Mouse (Mus musculus): ENCODE measurements at regions not wholly inside any gene's neighbourhood (a gene's known extent, or its start where the extent isn't known, plus 50 kb on each side); places are given as distances from the start of the nearest gene placed in this dataset.

GRCm38 (mm10) chr8:89568641-89569040, 524.7 kb upstream of the Sall1 start:
- Histone ChIP-seq H3K9ac (ENCODE audit: insufficient read depth, low read depth) (no peak overlapping the region), H3K4me3 (replicated peaks in 1 of 3; ENCODE audit: low read depth in 2 of 3, low read length in 2 of 3, poor library complexity in 1 of 3) (no peak overlapping the region), H3K4me2 (ENCODE audit: insufficient read depth, low read depth, poor library complexity, severe bottlenecking) (no peak overlapping the region), H3K79me2 (replicated peaks; ENCODE audit: control insufficient read depth, extremely low read depth, insufficient read depth, poor library complexity, severe bottlenecking) (no peaks in the 10 kb centered on the region), H3K27ac (ENCODE audit: insufficient read depth, low read depth) (no peak overlapping the region), H3K27me3 (replicated peaks) (no peaks in the 10 kb centered on the region), H3K4me1 (ENCODE audit: control insufficient read depth in 1 of 2, insufficient read depth in 2 of 2) (peaks cover 0 to 3% of the 10 kb centered on the region in 2 experiments; a peak in 1 of 4 replicates), H3K9me3 (replicated peaks; ENCODE audit: low read length) (peaks cover 21% of the 10 kb centered on the region), H3K36me3 (replicated peaks in 1 of 2; ENCODE audit: control insufficient read depth in 1 of 2, insufficient read depth in 1 of 2, low read length in 1 of 2) (no peaks in the 10 kb centered on the region)
- in situ Hi-C loops (cut with MboI; ENCODE audit: low pct_ligation_motif_present, low pct_unique_long_range_greater_than_20kb, low sequenced_read_pairs) (no loop called here), dilution Hi-C loops (cut with MboI; ENCODE audit: extremely low pct_ligation_motif_present, extremely low pct_unique_long_range_greater_than_20kb, low sequenced_read_pairs) (no loop called here)
- TF ChIP-seq SIN3A (IDR thresholded peaks at IDR 0.05; ENCODE audit: low read length) (no peak), JUN (IDR thresholded peaks at IDR 0.05; ENCODE audit: insufficient read depth, low read depth, low read length) (no peak), USF2 (conservative IDR thresholded peaks at IDR 0.05; ENCODE audit: low read depth, low read length) (no peak), CHD2 (IDR thresholded peaks at IDR 0.05; ENCODE audit: low read length) (no peak), EP300 (IDR thresholded peaks at IDR 0.05; ENCODE audit: low read length) (no peak), MAZ (IDR thresholded peaks at IDR 0.05; ENCODE audit: low read depth, low read length) (no peak), ELF1 (IDR thresholded peaks at IDR 0.05; ENCODE audit: low read depth, low read length) (no peak), PAX5 (IDR thresholded peaks at IDR 0.05; ENCODE audit: low read length) (no peak), ETS1 (conservative IDR thresholded peaks at IDR 0.05; ENCODE audit: low read depth, low read length) (no peak), NELFE (IDR thresholded peaks at IDR 0.05; ENCODE audit: low read depth, low read length) (no peak), KAT2A (IDR thresholded peaks at IDR 0.05; ENCODE audit: insufficient replicate concordance, low read length) (no peak), UBTF (IDR thresholded peaks at IDR 0.05; ENCODE audit: low read depth, low read length) (no peak), GABPA (IDR thresholded peaks at IDR 0.05; ENCODE audit: insufficient replicate concordance, low read depth, low read length) (no peak), TBP (conservative IDR thresholded peaks at IDR 0.05; ENCODE audit: low read depth, low read length) (no peak), ZKSCAN1 (IDR thresholded peaks at IDR 0.05; ENCODE audit: borderline replicate concordance, low read depth, low read length) (no peak), MEF2A (IDR thresholded peaks at IDR 0.05; ENCODE audit: borderline replicate concordance, low read depth, low read length) (no peak), MYC (IDR thresholded peaks at IDR 0.05; ENCODE audit: low read depth, low read length) (no peak), ZC3H11A (IDR thresholded peaks at IDR 0.05; ENCODE audit: low read depth, low read length) (no peak), POLR2AphosphoS2 (IDR thresholded peaks at IDR 0.05; ENCODE audit: low read depth, low read length) (no peak), CHD1 (IDR thresholded peaks at IDR 0.05; ENCODE audit: low read depth, low read length) (no peak)
- DNase-seq (ENCODE audit: extremely low read depth): no peak

GRCm38 (mm10) chr8:89566986-89567385, 523.0 kb upstream of the Sall1 start:
- no peak for DNase-seq (ENCODE audit: extremely low read depth)
- TF ChIP-seq POLR2A (IDR thresholded peaks at IDR 0.05; ENCODE audit: low read depth, low read length) (no peak), NRF1 (IDR thresholded peaks at IDR 0.05; ENCODE audit: low read depth, low read length) (no peak), ZNF384 (IDR thresholded peaks at IDR 0.05; ENCODE audit: low read depth, low read length) (no peak), MXI1 (IDR thresholded peaks at IDR 0.05; ENCODE audit: low read depth, low read length) (no peak), ZMIZ1 (IDR thresholded peaks at IDR 0.05; ENCODE audit: low read depth, low read length) (no peak), RAD21 (IDR thresholded peaks at IDR 0.05; ENCODE audit: low read depth, low read length) (no peak), RCOR1 (conservative IDR thresholded peaks at IDR 0.05; ENCODE audit: low read depth, low read length) (no peak), KAT2A (IDR thresholded peaks at IDR 0.05; ENCODE audit: insufficient replicate concordance, low read length) (no peak)
- H3K4me2 ChIP-seq (ENCODE audit: insufficient read depth, low read depth, poor library complexity, severe bottlenecking): no peak overlapping the region
- no peak overlapping the region for H3K27ac ChIP-seq (ENCODE audit: insufficient read depth, low read depth)
- peaks cover 17% of the 10 kb centered on the region for H3K9me3 ChIP-seq (replicated peaks; ENCODE audit: low read length)
- peaks cover 0 to 3% of the 10 kb centered on the region in 2 experiments; a peak in 1 of 4 replicates for H3K4me1 ChIP-seq (ENCODE audit: control insufficient read depth in 1 of 2, insufficient read depth in 2 of 2)
- H3K27me3 ChIP-seq (replicated peaks): no peaks in the 10 kb centered on the region
- H3K9ac ChIP-seq (ENCODE audit: insufficient read depth, low read depth): no peak overlapping the region
- no peaks in the 10 kb centered on the region for H3K36me3 ChIP-seq (replicated peaks in 1 of 2; ENCODE audit: control insufficient read depth in 1 of 2, insufficient read depth in 1 of 2, low read length in 1 of 2)
- no peaks in the 10 kb centered on the region for H3K79me2 ChIP-seq (replicated peaks; ENCODE audit: control insufficient read depth, extremely low read depth, insufficient read depth, poor library complexity, severe bottlenecking)
- in situ Hi-C loops (cut with MboI; ENCODE audit: low pct_ligation_motif_present, low pct_unique_long_range_greater_than_20kb, low sequenced_read_pairs): no loop called here
- no peak overlapping the region for H3K4me3 ChIP-seq (replicated peaks in 1 of 3; ENCODE audit: low read depth in 2 of 3, low read length in 2 of 3, poor library complexity in 1 of 3)
- dilution Hi-C loops (cut with MboI; ENCODE audit: extremely low pct_ligation_motif_present, extremely low pct_unique_long_range_greater_than_20kb, low sequenced_read_pairs): no loop called here
